Mouse (Mus musculus) bone marrow, adult 2 months (tissue): ENCODE data around the gene Nrxn2. TPM values are rescaled to one million over a fixed set of nuclear protein-coding genes. Genes with fewer than 3 reads are reported as not detected.

Source experiments
- H3K27ac ChIP-seq: fragments of 200-500 bp; 2 replicates; pipeline ENCODE4 v1.5.1; 2012; ENCODE audit warnings: low read depth, mild to moderate bottlenecking, control low read depth, inconsistent platforms, low read length; ENCODE audit not compliant: control insufficient read depth, poor library complexity, insufficient read depth
- H3K4me1 ChIP-seq: fragments of 200-500 bp; 2 replicates; pipeline ENCODE4 v1.6.1; 2011; ENCODE audit warnings: low read length; ENCODE audit not compliant: control insufficient read depth, insufficient read depth
- H3K4me3 ChIP-seq: fragments of 200-500 bp; replicated peaks from 2 replicates; pipeline ENCODE3; 2011; ENCODE audit warnings: mild to moderate bottlenecking, low read depth, low read length, control low read depth; ENCODE audit not compliant: control insufficient read depth
- CTCF ChIP-seq: fragments of 200-500 bp; IDR thresholded peaks from 2 replicates; pipeline ENCODE4 v1.5.1; 2011; ENCODE audit warnings: low read length, control low read depth; ENCODE audit not compliant: control insufficient read depth, insufficient read depth
- POLR2A ChIP-seq: fragments of 200-500 bp; IDR thresholded peaks from 2 replicates; pipeline ENCODE4 v1.6.1; 2011; ENCODE audit warnings: low read depth, mild to moderate bottlenecking, control low read depth, low read length, borderline replicate concordance; ENCODE audit not compliant: control insufficient read depth
- WGBS: fragments of 180-500 bp; shearing (Covaris S2); methylation state at CpG from one replicate; pipeline ENCODE4 v1.1.7; 2018; 5-methylcytosine and 5-hydroxymethylcytosine counted together
- polyA plus RNA-seq: library from polyadenylated mRNA; stranded (reverse); fragments of >200 nt; gene quantifications from 2 replicates; pipeline ENCODE4 v1.2.4, GENCODE M21; 2011; ENCODE audit warnings: low replicate concordance; ENCODE audit not compliant: missing spikeins, insufficient read depth, insufficient read length

Gene Nrxn2
- polyA plus RNA-seq, 1 experiment, result 8.8 TPM

DNA sequence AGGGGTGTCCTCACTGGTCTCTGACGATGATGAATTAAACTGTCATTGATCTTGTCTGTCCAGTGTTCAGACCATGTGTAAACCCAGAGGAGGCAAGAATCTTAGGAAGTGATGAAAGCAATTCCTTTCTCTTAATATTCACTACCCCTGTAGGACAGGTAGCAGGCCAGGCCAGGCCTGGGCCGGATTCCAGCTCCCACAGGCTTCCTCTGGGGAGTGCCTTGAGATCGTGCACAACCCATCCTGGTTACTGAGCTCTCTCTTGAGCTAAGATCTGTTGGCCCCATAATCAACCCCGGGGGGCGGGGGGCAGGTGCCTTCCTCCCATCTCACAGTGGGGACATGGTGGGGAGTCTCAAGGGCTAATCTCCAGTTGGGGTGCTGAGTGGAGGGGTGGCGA is 146.6 kb downstream of the Nrxn2 start:
- Histone ChIP-seq H3K4me1 (no peaks in the 10 kb centered on the region; the same call in 1 of the 2 replicates), H3K27ac (no peak overlapping the region), H3K4me3 (no peak overlapping the region)
- 72% methylated on average over 6 of the region's 6 CpGs for WGBS
- TF ChIP-seq POLR2A, result no peak
- no peak for TF ChIP-seq CTCF

DNA sequence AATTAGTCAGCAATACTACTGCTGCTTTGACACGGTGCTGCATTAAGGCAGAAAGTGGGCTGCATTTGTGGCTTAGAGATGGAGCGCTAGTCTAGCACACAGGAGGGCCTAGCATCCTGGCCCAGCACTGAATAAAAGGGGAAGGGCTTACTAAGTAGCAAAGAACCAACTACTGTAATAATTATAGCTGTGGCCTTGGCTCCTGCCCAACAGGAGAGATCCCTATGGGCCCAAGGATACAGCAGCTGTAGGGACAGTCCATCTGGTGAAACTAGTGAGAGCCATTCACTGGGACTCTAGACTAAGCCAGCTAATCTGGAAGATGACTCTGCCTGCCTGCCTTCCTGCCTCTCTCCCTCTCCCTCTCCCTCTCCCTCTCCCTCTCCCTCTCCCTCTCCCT is 147.9 kb downstream of the Nrxn2 start:
- no peak overlapping the region for H3K4me3 ChIP-seq
- no peak overlapping the region for H3K27ac ChIP-seq
- TF ChIP-seq POLR2A, result no peak
- no peak for TF ChIP-seq CTCF
- no peaks in the 10 kb centered on the region; the same call in 1 of the 2 replicates for H3K4me1 ChIP-seq
- 58% methylated on average over 2 of the region's 2 CpGs for WGBS

- Histone ChIP-seq H3K27ac (no peak overlapping the region), H3K4me3 (no peak overlapping the region), H3K4me1 (no peaks in the 10 kb centered on the region; the same call in 1 of the 2 replicates)
- TF ChIP-seq POLR2A (no peak), CTCF (no peak)
- 71% methylated on average over 5 of the region's 5 CpGs for WGBS
Measured at GRCm38 (mm10) chr19:6569021-6569420, 150.5 kb downstream of the Nrxn2 start.

GRCm38 (mm10) chr19:6569561-6569960 is 151.0 kb downstream of the Nrxn2 start:
- no peaks in the 10 kb centered on the region; the same call in 1 of the 2 replicates for H3K4me1 ChIP-seq
- no peak overlapping the region for H3K4me3 ChIP-seq
- 61% methylated on average over 5 of the region's 5 CpGs for WGBS
- H3K27ac ChIP-seq, result no peak overlapping the region
- TF ChIP-seq POLR2A, result no peak
- no peak for TF ChIP-seq CTCF

DNA sequence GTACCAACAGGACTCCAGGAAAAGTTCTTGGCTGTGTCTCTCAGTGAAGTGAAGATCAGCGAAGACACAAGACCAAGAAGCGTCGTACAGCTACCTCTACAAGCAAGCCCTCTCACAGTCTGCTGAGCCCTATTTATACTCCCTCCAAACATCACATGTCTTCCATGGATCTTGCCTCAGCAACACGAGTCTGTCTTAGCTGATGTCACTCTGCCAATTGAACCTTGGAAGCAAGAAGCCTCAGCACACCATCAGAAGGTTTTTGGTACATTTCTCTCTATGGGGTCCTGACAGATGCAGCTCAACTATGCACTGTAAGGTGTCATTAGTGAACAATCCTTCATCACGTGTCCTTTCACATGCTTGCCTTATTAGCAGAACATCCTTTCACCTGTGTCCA is 152.9 kb downstream of the Nrxn2 start:
- TF ChIP-seq CTCF (no peak), POLR2A (no peak)
- 73% methylated on average over 5 of the region's 5 CpGs for WGBS
- no peaks in the 10 kb centered on the region; the same call in 1 of the 2 replicates for H3K4me1 ChIP-seq
- H3K4me3 ChIP-seq, result no peak overlapping the region
- H3K27ac ChIP-seq, result no peak overlapping the region

GRCm38 (mm10) chr19:6572001-6572400 is 153.5 kb downstream of the Nrxn2 start:
- no peaks in the 10 kb centered on the region; the same call in 1 of the 2 replicates for H3K4me1 ChIP-seq
- H3K4me3 ChIP-seq, result no peak overlapping the region
- no peak overlapping the region for H3K27ac ChIP-seq
- TF ChIP-seq CTCF (no peak), POLR2A (no peak)
- 58% methylated on average over 4 of the region's 4 CpGs for WGBS

Other genes with a start within 250 kb of the Nrxn2 start
- gene Majin, start 234.3 kb upstream of the Nrxn2 start, polyA plus RNA-seq, result not detected in 2 replicates
- gene Gpha2, start 192.4 kb upstream of the Nrxn2 start, polyA plus RNA-seq, result not detected in 2 replicates
- 21.0 and 43.9 TPM in 2 replicates for gene Ppp2r5b, start 182.9 kb upstream of the Nrxn2 start, polyA plus RNA-seq
- gene Atg2a, start 177.1 kb upstream of the Nrxn2 start, polyA plus RNA-seq, result 17.0 and 36.4 TPM in 2 replicates
- gene Ehd1, start 142.0 kb upstream of the Nrxn2 start, polyA plus RNA-seq, result 40.0 and 63.1 TPM in 2 replicates
- 7.2 and 13.6 TPM in 2 replicates for gene Cdc42bpg, start 112.3 kb upstream of the Nrxn2 start, polyA plus RNA-seq
- 17.7 and 33.1 TPM in 2 replicates for gene Men1, start 83.8 kb upstream of the Nrxn2 start, polyA plus RNA-seq
- gene Map4k2, start 77.6 kb upstream of the Nrxn2 start, polyA plus RNA-seq, result 128 and 324 TPM in 2 replicates
- 120 and 184 TPM in 2 replicates for gene Sf1, start 55.0 kb upstream of the Nrxn2 start, polyA plus RNA-seq
- gene Pygm, start 34.3 kb upstream of the Nrxn2 start, polyA plus RNA-seq, result 3.7 and 4.3 TPM in 2 replicates
- 656 and 1,280 TPM in 2 replicates for gene Rasgrp2, start 19.4 kb upstream of the Nrxn2 start, polyA plus RNA-seq
- gene Slc22a12, start 124.3 kb downstream of the Nrxn2 start, polyA plus RNA-seq, result 1.0 TPM in 1 of 2 replicates, not detected in the other